Mouse (Mus musculus): ENCODE data around the gene Spryd7.
"Not testable (repeated sequence)": the region's sequence is repeated elsewhere in the genome, so short reads cannot be mapped to it uniquely, and the experiment has no call there.

Gene Spryd7

DNA sequence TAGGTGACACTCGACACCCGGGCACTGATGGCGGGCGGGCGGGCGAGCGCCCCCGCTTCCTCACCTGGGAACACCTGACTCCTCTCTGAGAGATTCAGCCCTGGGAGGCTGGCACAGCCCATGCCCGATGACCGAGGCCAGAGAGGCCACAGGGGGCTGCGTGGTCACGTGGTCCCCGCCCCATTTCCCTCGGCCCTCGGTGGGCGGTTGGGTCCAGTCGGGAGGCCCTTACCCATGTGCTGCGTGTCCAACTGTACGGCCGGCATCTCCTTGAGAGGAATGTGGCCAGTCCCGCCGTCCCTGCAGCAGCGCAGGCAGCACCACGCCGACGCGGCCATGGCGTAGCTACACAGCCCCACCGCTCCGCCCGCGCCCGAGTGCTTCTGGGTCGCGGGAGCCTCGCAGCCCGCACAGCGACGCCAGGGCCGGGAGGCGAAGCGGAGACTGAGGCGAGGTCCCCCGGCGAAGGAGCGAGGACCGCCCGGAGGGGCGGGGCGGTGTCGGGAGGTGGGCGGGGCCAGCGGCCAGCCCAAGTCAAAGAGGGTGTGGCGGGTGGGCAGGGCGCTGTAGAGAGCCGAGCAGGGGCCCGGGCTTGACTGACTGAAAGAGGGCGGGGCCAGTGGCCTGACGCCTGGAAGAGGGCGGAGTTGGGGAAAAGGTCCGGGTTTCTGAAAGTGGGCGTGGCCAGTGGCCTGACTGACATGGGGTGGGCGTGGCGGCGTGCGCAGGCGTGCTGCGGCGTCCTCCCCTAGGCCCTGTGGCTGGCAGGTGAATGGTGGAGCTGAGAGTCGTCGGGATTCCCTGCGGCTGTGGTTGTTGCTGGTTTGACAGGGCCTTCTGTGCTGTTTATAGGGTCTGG lies at the start of gene Spryd7:
Gene Spryd7, minus strand, starts transcription at position 598 of the 859 bp plus-strand sequence.
- DNase-seq, result peak; percentile 100

- DNase-seq, result peak; percentile 24
Observed at GRCm38 (mm10) chr14:61606088-61606487, 49.4 kb upstream of the Spryd7 start.

- DNase-seq, result no peak
Observed at GRCm38 (mm10) chr14:61604081-61604480, 47.4 kb upstream of the Spryd7 start.

- DNase-seq, result no peak
Observed at GRCm38 (mm10) chr14:61603069-61603755, 46.5 kb upstream of the Spryd7 start.

DNA sequence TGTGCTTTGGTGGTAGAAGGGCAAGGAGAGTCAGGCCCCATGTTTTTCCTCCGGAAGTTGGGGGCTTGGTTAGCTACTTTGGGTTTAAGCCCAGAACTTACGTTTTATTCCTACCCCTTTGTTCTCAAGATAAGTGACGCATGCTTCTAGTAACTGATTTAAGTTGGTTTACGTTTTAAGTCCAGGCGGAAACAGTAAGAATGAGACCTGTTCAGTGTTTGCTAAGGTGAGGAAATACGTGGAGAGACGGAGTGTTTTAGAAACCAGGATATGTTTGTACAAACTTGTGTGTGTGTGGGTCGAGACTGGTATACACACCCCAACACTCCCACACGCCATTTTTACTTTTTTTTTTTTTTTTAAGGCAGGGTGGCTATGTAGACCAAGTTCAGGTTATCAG lies 44.7 kb upstream of the Spryd7 start:
- DNase-seq, result no peak

DNA sequence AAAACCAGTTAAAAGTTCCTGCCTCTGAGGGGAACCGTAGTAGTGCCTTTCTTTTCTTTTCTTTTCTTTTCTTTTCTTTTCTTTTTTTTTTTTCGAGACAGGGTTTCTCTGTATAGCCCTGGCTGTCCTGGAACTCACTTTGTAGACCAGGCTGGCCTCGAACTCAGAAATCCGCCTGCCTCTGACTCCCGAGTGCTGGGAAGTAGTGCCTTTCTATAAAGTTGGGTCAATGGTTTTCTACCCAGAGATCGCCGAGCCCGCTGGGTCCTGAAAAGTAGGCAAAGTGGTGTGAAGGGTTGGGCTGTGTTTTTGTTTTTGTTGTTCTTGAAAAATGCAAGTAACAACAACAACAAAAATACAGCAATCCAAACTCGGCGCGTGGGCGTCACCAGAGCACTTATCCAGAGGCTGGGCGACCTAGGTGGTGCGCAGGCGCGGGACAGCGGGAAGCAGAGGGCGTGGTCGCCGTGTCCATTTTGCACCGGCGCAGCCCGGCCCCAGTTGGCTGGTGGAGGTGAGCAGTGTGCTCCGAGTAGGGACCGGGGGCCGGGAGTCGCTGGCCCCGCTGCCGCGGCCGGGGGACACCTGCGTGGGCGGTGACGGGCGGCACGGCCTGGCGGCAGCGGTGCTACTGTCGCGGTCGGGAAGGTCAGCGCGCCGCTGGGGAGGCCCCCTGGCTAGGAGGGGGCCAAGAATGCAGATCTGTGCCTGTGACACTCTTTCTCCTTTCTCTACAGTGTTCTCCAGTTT lies 42.5 kb upstream of the Spryd7 start:
- peak; percentile 99 for DNase-seq

GRCm38 (mm10) chr14:61597968-61598367 lies 41.3 kb upstream of the Spryd7 start, which contains the start of gene Trim13:
TSS of gene Trim13 (plus strand) at chr14:61598247.
- DNase-seq, result no peak

- no peak for DNase-seq
Observed at GRCm38 (mm10) chr14:61596719-61597426, 40.2 kb upstream of the Spryd7 start.

GRCm38 (mm10) chr14:61589288-61590065 lies 32.8 kb upstream of the Spryd7 start:
- peak; percentile 74 for DNase-seq

DNA sequence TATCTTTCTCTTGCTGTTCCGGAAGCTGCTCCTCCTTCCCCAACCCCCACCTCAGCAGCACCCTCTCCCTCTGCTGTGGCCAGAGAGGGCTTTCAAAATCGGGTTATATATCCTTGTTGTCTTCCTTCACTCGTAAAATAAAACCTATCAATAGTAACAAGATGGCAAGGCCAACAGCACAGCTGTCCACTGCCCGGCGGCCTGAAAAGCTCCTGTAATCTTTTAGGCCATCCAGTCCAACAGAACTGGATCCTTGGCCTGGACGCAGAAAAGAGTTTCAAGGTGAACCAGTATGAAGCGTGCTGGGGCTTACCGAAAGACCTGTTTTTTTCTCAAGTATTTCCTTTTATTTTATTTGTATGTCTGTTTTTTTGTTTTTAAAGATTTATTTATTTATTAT lies 19.3 kb upstream of the Spryd7 start:
- peak; percentile 76 for DNase-seq

DNA sequence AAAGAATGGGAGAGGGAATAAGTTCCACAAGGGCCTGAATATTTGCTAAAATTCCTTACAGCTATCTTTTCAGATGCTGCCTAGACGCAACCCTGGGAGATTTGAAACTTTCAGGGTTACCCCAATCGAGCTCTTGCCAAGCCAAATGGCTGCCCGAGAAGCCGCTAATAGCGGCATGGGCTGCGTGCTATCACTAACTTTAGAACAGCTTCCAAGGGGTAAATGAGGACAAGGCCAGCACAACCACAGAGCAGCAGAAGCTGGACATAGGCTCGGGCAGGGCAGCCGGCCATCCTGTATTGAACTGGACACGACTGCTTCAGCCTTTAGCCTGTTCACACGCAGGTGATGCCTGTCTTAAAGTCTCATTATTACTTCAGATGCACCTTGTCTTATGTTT lies 18.4 kb upstream of the Spryd7 start:
- peak; percentile 95 for DNase-seq

DNA sequence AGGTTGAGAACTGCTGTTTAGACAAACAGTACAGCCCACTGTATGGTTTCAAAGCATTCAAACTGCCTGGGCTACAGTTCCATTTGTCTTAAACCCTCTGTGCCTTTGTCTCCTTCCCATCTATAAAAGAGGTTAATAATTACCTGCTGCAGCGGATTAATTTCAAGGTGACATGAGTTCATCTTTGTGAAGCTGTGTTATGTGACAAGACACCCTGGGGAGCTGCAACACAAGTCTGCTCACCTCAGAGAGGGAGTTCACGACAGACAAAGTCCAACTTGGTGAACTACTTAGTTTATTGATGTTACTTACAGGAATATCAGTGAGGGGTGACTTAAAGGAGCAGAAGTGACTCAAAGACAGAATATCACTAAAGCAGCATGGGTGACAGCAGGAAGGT lies 15.4 kb upstream of the Spryd7 start:
- no peak for DNase-seq

- peak; percentile 95 for DNase-seq
Observed at GRCm38 (mm10) chr14:61571366-61571765, 14.7 kb upstream of the Spryd7 start.

DNA sequence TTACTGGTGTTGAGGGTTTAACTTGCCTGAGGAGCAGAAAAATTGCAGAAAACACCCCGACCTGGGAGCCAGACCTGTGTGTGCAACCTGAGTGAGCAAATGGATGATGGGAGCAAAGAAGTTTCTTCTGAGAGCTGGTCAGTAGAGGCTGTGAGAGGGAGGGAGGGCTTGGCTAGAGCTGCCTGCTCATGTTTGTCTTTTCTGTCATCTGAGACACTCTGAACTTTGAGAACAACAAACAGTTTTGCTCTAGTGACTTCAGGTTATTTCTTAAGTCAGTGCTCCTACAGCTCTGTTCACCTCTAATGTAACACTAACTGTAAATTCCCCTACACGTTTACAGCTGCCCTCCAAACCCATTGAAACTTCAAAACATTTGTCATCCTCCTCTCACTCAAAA lies 12.7 kb upstream of the Spryd7 start:
- DNase-seq, result no peak

DNA sequence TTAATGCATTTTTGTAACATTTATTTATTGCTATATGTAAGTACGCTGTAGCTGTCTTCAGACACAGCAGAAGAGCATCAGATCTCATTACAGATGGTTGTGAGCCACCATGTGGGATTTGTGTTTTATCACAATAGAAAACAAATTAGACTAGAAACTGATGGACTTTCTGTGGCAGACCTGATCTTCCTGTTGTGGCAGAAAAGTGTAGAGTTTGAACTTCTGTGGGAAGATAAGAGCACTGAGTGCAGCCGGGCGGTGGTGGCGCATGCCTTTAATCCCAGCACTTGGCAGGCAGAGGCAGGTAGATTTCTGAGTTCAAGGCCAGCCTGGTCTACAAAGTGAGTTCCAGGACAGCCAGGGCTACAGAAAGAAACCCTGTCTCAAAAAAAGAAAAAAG lies 9.5 kb upstream of the Spryd7 start:
- not testable (repeated sequence) for DNase-seq

DNA sequence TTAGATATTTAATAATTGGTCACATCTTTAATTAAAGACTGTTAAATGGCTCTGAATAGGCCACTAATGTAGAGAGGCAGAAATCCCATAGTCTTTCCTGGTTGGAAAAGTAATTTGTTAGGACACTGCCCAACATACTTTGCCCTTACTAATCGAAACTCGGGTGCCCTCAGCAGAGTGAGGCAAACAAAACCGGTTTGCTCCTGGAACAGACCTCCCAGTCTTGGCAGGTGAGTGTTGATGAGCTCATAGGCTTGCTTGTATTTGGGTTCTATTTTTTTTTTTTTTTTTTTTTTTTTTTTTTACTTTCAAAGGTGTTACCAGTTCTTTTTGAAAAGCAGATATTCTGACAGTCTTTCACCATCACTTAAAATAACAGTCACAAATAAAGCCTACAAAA lies 3.2 kb upstream of the Spryd7 start:
- DNase-seq, result peak; percentile 43

- peak; percentile 84 for DNase-seq
Observed at GRCm38 (mm10) chr14:61558901-61559300, 2.2 kb upstream of the Spryd7 start.

DNA sequence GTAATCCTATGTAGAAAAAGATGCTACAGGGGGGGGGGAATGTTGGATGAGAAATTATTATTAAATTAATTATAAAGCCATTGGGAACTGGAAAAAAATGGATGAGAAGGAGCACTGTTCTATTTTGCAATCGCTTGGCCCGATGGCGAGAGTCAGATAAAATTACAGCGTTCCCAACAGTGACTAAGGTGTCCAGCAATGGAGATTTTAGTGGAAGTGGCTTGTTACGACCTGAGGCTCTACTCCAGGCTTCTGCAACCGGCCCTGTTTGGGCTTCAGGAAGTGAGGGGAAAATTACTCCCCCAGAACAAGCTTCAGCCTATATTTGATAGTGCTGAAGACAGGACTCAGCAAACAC lies 776 bp downstream of the Spryd7 start:
- no peak for DNase-seq

DNA sequence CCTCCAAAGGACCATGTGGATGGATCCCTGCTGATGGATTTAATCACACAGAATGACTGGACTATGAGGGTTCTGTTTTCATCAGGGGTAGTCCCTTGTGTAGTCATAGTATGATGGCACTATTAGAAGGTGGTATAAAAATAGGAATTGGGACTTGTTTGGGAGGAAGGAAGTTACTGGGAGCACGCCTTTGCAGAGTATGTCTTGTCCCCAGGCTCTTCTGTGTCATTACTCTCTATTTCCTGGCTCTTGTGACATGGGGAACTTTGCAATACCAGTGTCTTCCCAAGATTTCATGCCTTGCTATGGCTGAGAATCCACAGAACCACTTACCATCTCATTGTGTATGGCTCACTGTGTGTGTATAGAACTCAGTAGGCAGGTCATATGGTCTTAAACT lies 8.1 kb downstream of the Spryd7 start:
- peak; percentile 90 for DNase-seq

- peak; percentile 76 for DNase-seq
Observed at GRCm38 (mm10) chr14:61537772-61538171, 18.9 kb downstream of the Spryd7 start.

DNA sequence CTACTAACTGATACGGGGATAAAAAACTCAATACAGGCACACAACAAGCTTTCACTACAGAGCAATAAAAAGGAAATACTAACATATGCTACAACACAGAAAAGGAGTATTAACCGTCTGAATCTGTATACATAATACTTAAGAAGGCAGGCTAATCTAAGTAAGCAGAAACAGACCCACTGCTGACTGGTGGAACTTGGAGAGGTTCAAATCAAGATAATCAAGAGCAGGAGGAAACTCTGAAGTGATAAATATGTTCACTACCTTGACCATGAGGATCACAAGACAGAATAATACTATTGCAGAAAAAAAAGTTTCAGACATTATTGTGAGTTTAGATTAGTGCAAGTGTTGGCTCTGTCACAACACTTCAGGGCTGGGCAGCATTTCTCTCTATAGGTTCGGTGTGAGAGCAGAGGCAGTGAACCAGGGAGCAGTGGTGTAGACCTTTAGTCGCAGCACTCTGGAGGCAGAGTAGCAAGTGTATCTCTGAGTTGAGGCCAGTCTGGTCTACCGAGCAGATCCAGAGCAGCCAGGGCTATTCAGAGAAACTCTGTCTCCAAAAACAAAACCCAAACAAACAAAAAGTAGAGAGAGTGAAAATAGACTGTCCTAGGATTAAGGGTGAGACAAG lies 19.9 kb downstream of the Spryd7 start:
- DNase-seq, result peak; percentile 91
